Mouse (Mus musculus) common myeloid progenitor, adult 5-6 weeks (primary cell): ENCODE results near the gene Gucy2c. TPM values are rescaled to one million over a fixed set of nuclear protein-coding genes. Genes with fewer than 3 reads are reported as not detected.

Source experiments
- ATAC-seq: replicated peaks from 2 replicates; pipeline ENCODE4 v1.8.0; 2016; ENCODE audit warnings: low read depth, mild to moderate bottlenecking, moderate TSS enrichment, inconsistent platforms; ENCODE audit not compliant: poor library complexity, severe bottlenecking
- total RNA-seq: library from RNA; stranded (forward); fragments of 200-1000, 187-1606 nt; gene quantifications from 2 replicates; pipeline ENCODE4 v1.2.3, GENCODE M21; 2017

Gucy2c gene
- 0.37 TPM in 1 of 2 replicates, not detected in the other for total RNA-seq

DNA sequence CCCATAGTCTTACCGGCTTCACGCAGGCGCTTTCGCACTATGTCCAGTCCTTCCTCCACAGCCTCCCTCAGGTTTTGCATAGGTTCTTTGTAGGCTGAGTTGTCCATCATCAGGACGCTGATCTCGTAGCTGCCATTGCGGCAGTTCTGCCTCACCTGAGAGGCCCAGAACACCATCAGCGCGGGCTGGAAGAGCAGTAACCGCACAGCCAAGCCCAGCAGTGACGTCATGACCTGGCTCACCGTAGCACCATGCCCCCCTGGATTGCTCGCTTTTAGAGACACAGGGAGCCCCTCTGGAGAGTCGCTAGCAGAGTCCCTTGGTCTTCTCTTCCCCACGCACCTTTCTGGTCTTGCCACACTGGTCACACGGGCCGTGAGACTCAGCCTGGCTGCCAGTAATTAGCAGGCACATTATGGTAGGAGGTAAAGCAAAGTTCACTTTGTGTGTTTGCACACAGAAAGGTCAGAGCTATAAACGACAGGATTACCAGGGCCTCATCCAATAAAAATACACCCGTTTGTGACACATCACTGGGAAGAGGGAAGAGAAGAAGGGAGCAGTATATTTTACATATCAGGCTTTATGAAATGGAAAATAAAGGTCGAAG, at the start of gene Gucy2c:
Gene Gucy2c, minus strand, starts transcription at position 389 of the 610 bp plus-strand sequence.
- no peak for ATAC-seq

DNA sequence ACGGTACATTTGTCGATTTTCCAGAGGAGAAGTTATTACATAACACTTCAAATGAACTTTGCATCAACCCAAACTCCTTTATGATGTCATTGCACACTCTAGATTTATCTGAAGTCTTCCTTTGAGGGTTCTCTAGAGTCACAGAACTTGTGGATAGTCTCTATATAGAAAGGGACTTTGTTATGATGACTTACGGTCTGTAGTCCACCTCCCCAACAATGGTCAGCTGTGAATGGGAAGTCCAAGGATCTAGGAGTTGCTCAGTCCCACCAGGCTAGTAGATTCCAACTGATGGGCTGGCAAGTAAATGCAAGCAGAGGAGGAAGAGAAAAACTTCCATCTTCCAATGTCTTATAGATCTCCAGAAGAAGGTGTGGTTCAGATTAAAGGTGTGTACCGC, 47.1 kb upstream of the Gucy2c start:
- ATAC-seq = no peak

DNA sequence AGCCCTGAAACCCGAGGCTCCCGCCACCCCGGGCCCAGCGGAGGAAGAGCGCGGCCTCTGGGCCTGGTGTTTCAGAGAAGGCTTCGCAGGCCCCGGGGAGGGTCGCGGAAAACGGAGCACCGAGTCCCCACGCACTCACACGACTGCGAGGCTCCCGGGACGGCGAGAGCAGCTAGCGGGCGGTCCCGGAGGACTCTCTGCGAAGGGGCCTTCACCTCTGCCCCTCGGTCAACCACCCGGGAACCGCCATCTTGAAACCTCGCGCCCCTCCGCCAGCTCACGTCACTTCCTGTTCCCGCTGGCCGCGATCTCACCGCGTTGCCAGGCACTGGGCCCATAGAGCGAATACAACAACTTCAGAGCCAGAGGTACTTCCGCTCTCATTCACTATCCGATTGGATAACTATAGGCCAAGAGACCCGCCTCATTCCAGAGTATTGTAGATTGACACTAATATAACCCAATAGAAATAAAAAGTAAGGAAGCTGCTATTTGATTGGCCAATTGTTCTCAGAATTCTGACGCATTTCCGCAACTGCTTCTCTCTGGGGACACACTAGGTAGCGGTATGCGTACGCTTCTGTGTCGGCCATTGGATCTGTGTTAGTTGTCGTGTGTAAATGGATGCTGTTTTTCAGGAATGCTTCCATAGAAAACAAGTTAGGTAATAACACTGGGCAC, 46.5 kb upstream of the Gucy2c start, which contains the start of gene Wbp11:
Gene Wbp11, minus strand, starts transcription at position 353 of the 681 bp plus-strand sequence.
- peak; percentile 98 for ATAC-seq

DNA sequence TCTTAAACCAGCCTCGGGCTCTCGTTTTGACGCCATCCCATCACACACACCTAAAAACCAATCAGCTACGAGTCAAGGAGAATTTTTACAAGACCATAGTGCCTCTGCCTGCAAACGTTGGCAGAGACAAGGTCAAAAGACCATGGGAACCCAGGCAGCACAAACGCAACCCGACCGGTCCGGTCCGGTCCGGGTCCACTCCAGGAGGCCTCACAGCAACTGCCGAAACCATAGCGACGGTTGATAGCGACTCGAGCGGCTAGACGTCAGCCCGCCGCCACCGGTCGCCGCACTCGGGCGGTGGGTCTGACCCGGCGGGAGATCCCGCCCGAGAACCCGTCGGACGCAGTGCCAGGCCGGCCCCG, 45.9 kb upstream of the Gucy2c start, which contains the start of gene BC049715:
Gene BC049715, plus strand, starts transcription at position 111 of the 365 bp plus-strand sequence.
- no peak; the same call in 1 of the 2 replicates for ATAC-seq

DNA sequence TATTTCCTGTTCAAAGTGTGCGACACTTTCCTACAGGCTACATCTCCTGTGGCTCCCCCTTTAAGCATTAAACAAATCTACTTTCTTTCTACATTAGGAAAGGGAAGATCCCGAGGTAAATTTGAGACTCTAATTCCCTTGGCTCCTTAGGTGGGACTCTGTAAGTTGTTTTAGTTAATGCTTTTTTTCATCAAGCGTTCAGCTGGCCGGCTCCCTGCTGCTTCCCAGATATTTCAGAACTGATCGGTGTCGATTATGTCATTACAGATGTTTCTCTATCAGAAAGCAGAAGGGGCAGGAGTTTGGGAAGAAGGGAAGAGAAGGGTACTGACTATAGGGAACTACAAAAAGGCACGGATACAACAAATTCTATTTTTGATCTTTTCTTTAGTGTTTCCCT, 45.6 kb upstream of the Gucy2c start:
- ATAC-seq = no peak

DNA sequence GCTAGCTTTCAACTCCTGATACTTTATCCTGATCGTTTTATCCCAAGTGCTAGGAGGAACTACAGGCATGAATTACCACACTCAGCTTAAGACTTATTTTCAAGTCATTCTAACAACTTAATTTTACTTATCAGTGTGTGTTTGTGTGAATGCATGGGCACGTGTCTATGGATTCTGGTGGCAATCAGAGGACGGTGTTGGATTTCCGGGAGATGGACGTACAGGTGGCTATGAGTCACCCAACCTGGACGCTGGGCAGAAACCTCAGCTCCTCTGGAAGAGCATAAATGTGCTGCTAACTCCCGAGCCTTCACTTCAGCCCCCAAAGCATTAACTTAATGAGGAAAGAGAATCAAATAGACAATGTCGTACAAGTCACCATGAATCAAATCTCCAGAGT, 43.4 kb upstream of the Gucy2c start:
- no peak for ATAC-seq

DNA sequence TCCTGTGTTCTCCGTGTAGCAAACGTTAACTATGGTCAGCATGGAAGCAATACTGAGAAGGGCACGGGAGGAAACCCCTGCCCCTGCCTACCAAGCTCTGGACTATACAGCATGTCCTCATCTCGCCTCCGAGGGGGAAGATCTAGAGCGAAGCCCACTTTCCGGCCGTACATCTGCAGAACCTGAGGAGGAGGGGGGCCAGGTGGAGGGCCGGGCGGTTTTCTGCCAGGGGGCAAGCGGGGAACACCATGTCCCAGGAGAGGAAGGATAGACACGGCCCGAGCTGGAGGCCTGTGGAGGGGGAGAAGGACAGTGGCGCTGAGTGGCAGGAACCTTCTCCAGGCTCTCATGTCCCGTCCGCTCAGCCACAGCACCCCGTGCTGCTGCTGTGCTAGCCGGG, 39.5 kb upstream of the Gucy2c start:
- no peak for ATAC-seq

DNA sequence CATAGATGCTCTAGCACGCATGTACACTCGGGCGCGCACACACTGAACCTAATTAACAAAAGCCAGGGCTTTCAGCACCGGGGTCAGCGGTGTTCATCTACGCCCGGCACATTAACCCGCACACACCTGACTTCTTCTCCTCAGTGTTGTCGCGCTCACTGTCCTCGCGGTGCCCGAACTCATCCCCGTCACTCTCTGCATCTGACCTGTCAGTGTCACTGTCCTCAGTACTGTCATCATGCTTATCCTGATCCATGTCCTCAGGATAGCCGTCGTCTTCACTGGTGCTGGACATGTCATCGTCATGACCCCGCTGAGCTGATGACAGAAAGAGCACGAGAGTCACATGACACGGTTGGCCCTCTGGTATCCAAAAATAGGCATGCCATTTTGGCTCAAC, 38.8 kb upstream of the Gucy2c start:
- no peak for ATAC-seq

DNA sequence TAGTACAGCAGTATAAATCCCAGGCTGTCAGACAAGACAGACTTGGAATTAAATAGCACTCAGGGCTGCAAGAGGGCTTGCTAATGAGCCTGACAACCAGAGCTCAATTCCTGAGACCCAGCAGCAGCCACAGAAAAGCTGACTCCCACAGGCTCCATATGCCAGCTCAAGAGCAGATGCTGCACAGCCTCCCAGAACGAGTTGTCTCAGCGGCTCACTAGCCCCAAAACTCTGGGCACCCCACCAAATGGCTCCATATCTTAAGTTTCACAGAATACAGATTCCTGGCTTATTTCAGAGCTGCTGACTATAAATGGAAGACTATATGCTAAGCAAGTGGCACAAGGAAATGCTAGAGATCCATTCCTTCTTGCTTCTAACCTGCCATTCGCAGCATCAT, 36.0 kb upstream of the Gucy2c start:
- no peak for ATAC-seq

DNA sequence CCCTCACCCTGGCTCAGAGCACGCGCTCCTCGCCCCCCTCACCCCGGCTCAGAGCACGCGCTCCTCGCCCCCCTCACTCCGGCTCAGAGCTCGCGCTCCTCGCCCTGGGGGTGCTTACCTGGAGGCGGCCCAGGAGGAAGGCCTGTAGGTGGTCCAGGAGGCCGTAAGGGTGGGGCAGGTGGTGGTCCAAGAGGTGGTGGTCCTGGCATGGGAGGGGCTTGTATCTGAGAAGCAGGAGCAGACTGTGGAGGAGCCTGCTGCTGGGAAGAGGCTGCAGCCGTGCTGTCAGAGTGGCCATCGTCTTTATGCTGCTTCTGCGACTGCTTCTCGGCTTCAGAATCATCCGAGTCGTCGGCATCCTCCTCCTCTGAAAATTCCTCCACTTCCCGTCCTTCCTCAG, 35.3 kb upstream of the Gucy2c start:
- no peak for ATAC-seq

DNA sequence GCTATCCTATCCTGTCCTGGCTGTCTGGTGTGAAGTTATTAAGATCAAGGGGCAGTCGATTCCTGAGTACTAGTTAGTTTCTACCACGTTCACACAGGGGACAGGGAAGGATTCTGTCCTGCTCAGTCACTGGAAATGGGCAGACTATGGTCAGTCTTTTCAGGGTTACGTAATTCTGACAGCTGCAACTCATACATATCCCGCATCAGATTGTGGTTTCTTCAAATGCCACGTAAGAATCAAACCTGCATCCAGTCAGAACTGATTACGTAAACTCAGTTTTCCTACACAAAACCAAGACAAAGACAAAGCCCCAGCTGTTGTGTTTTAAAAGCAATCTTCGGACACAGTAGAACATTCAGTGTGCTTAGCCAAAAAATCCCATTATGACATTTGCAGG, 33.8 kb upstream of the Gucy2c start:
- 0 out of 2 replicates have a peak, but pooled peaks have one; percentile 24 for ATAC-seq

DNA sequence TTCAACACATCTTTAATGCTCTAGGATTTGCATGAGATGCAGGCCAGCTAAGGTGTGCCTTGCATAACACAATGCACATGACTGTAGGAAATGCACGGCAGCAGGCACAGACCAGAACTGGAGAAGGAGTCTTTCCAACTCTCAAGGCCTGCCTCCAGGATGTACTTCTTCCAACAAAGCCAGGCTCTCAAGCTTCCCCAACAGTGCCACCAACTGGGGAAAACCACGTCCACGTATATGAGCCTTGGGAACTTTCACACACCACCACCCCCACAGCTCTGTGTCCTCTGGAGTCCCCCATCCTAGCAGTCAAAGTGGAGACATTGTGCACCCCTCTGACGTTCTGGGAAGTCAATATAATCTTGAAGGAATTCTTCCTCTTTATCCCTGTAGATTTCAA, 31.6 kb upstream of the Gucy2c start:
- ATAC-seq = no peak

DNA sequence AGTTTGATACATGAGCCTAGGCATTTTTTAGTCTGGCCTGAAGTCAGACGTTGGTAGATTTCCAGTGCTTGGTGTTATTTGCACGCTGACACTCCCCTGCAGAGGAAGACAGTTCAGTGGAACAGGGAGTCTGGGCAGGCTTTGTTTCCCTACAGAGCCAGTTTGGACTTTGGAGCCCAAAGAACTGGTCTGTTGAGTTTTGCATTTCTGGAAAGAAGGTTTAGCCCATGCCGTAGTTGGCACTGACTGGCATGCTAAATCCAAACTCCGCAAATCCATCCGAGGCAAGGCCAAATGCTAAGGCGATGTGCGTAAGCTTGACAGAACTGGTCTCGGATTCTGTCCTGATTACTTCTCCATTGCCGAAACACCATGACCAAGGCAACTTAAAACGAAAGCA, 29.6 kb upstream of the Gucy2c start:
- no peak for ATAC-seq

DNA sequence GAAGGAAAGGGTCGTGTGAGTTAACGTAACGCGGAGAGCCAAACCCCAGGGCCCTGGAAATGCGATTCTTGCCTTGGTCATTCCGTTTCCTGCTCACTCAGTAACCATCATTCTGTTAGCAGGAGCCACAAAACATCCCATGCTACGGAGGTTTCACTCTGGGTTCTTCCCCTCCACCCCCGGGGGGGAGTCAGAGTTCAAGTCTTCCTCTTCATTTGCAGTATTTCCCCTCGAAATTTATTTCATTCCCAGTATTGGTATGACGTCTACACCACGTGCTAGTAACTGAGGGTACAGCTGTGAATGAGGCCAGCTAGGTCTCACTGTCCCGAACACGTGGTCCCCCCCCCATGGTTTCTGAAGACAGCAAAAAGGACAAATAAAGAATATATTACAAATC, 28.1 kb upstream of the Gucy2c start:
- no peak for ATAC-seq

DNA sequence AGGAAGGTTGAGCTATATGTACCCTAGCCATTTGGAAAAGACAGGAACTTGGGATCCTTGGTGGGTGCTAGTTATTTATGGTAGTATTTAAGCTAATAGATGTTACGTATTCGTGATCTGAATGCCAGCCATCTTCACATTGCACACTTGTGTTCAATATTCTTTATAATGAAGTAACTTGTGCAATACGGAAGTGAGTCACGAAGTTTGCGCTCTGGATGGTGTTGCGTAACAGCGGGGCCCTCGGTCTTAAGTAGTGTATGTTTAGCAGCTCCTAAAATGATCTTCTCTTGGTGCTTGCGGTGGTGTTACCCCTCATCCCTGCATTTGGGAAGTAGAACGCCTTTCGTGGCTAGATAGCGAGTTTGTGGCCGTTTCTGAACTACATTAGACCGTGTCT, 27.5 kb upstream of the Gucy2c start:
- peak; percentile 40 for ATAC-seq

DNA sequence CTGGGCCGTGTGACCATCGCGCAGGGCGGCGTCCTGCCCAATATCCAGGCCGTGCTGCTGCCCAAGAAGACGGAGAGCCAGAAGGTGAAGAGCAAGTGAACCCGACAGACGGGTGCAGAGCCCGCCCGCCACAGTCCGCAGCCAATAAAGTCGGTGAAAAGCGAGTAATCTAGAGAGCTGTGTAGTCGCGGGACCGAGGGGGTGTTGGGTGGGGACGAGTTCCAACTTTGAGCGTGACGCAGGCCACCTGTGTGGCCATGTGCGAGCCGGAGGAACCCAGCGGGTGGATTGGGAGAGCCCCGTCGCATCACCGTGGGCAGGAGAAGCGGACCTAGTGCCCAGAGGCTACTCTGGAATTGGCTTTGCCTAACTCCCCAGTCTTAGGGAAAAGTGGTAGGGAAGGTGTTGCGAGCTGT, 27.1 kb upstream of the Gucy2c start:
- ATAC-seq = 0 out of 2 replicates have a peak, but pooled peaks have one; percentile 4

DNA sequence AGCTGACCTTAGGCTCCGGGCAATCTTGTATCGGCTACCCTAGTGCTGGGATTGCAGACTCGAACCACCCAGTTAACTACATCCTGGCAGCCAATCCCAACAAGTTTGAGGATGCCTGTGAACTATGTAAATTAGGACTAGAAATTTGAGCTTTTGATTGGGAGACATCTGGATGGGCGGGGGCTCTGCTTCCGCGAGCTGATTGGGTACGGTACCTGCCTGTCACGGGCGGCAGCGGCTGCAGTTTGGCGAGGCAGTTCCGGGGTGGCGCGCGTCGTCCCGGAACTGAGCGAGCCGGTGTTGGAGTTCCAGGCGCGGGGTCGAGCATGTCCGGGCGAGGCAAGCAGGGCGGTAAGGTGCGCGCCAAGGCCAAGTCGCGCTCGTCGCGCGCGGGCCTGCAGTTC, 26.5 kb upstream of the Gucy2c start, which contains the start of gene H2afj:
Gene H2afj, plus strand, starts transcription at position 231 of the 404 bp plus-strand sequence.
- ATAC-seq = peak; percentile 57

DNA sequence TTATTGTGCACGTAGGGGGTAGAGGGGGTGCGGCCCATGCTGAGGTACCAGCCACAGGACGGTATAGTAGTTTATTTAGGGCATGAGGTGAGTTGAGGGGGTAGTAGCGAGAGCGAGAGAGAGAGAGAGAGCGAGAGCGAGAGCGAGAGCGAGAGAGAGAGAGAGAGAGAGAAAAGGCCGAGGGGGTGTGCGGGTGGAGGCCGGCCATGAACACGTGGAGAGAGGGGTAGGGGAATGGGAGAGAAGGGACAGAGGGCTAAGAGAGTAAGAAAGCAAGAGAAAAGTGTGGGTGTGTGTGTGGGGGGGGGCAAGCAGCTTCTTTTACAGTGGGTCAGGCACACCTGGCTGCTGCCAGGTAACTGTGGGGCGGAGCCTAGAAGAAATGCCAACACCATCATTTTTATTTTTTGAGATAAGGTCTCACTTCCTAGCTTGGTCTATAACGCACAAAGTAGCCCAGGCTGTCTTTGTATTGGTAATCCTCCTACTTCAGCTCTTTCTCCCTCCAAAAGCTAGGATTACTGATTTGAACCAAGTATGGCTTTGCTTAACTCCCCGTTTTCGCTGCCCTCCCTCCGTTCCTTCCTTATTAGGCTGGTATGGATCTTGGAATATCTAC, 25.9 kb upstream of the Gucy2c start:
- no peak for ATAC-seq

DNA sequence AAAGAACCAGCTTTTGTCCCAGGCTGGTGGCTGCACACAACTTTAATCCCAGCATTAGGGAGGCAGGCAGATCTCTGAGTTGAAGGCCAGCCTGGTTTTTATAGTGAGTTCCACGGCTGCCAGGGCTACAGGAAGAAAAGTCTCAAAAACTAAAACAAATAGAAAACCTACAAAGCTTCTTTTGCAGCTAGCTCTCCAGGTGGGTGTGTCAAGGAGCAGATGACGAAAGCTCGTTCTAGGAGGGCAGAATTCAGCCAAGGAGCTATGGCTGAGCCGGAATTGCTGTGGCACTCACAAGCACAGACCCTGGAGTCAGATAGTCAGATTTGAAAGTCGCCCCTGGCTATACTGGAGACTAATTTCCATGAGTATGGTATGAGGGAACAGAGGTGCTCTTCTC, 25.3 kb upstream of the Gucy2c start:
- ATAC-seq = no peak

DNA sequence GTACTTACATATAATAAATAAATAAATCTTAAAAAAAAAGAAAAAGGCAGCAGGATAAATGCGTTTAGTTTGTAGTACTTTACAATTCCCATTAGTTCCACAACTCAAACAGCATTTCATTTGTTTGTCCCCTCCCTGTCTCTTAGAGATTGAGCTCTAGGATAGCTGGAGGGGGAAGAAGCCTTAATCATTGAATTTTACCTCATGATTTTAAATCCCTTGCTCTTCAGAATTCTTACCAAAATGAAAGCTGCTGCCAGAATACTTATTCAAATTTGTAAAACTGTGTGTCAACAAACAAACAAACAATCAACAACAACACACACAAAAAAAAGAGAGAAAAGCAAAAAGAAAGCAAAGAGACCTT, 23.8 kb upstream of the Gucy2c start:
- ATAC-seq = no peak

DNA sequence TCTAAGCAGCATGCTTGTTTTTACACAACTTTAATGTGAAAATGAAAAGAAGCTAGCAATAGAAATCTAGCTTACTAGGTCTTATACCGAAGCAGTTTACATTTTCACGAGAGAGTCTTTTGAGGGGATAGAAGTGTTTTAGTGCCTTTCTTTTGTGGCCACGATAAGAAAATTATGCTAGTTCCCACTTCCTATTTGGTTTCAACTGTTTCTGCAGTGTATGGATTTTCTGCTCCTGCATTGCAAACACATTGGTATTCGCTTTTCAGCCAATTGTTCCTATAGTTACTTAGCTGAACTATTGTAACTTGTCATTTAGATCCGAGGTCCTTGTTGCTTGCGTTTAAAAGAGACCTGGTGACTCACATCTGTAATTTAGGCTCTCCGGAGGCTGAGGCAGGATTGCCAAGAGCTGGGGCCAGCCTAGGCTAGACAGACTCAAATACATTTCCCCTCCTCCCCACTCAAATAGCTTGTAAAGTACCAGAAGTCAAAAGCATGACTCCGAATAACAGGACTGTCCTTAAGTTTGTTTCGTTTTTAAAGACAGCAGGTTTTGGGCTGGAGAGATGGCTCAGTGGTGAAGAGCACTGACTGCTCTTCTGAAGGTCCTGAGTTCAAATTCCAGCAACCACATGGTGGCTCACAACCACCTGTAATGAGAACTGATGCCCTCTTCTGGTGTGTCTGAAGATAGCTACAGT, 23.3 kb upstream of the Gucy2c start:
- no peak for ATAC-seq
